Mouse (Mus musculus): ENCODE data around the gene Hoxd4. TPM values are rescaled to one million over a fixed set of nuclear protein-coding genes. Genes with fewer than 3 reads are reported as not detected.

Hoxd4 gene
- polyA plus RNA-seq, 1 experiment = 2.9 TPM

GRCm38 (mm10) chr2:74669230-74669578 lies 42.5 kb upstream of the Hoxd4 start:
- Histone ChIP-seq H3K4me3 (ENCODE audit: low read depth, low read length) (no peak overlapping the region), H3K27ac (ENCODE audit: insufficient read depth, low read depth, low read length) (no peak overlapping the region), H3K36me3 (ENCODE audit: control insufficient read depth, insufficient read depth, low read length) (no peaks in the 10 kb centered on the region), H3K27me3 (ENCODE audit: control insufficient read depth, insufficient read depth, low read length) (peaks cover 74% of the 10 kb centered on the region), H3K4me1 (ENCODE audit: control insufficient read depth, insufficient read depth, insufficient read length, low read length) (peaks cover 10% of the 10 kb centered on the region)
- TF ChIP-seq CTCF (IDR thresholded peaks at IDR 0.05; ENCODE audit: extremely low read depth, insufficient read length, insufficient replicate concordance, low read depth, low read length) = no peak
- no peak for TF ChIP-seq POLR2A (IDR thresholded peaks at IDR 0.05; ENCODE audit: low read depth, low read length)
- WGBS = 6% methylated on average over 3 of the region's 3 CpGs

- Histone ChIP-seq H3K27me3 (ENCODE audit: control insufficient read depth, insufficient read depth, low read length) (peaks cover 74% of the 10 kb centered on the region), H3K27ac (ENCODE audit: insufficient read depth, low read depth, low read length) (no peak overlapping the region), H3K4me3 (ENCODE audit: low read depth, low read length) (no peak overlapping the region), H3K36me3 (ENCODE audit: control insufficient read depth, insufficient read depth, low read length) (no peaks in the 10 kb centered on the region), H3K4me1 (ENCODE audit: control insufficient read depth, insufficient read depth, insufficient read length, low read length) (peaks cover 10% of the 10 kb centered on the region)
- no peak for TF ChIP-seq CTCF (IDR thresholded peaks at IDR 0.05; ENCODE audit: extremely low read depth, insufficient read length, insufficient replicate concordance, low read depth, low read length)
- TF ChIP-seq POLR2A (IDR thresholded peaks at IDR 0.05; ENCODE audit: low read depth, low read length) = no peak
- 6% methylated on average over 14 of the region's 14 CpGs for WGBS
Observed at GRCm38 (mm10) chr2:74669650-74670235, 42.0 kb upstream of the Hoxd4 start.

GRCm38 (mm10) chr2:74670632-74671188 lies 41.0 kb upstream of the Hoxd4 start:
- H3K27ac ChIP-seq (ENCODE audit: insufficient read depth, low read depth, low read length) = no peak overlapping the region
- WGBS = 7% methylated on average over 3 of the region's 3 CpGs
- H3K27me3 ChIP-seq (ENCODE audit: control insufficient read depth, insufficient read depth, low read length) = peaks cover 84% of the 10 kb centered on the region
- H3K36me3 ChIP-seq (ENCODE audit: control insufficient read depth, insufficient read depth, low read length) = no peaks in the 10 kb centered on the region
- TF ChIP-seq CTCF (IDR thresholded peaks at IDR 0.05; ENCODE audit: extremely low read depth, insufficient read length, insufficient replicate concordance, low read depth, low read length) = no peak
- no peak for TF ChIP-seq POLR2A (IDR thresholded peaks at IDR 0.05; ENCODE audit: low read depth, low read length)
- H3K4me3 ChIP-seq (ENCODE audit: low read depth, low read length) = no peak overlapping the region
- H3K4me1 ChIP-seq (ENCODE audit: control insufficient read depth, insufficient read depth, insufficient read length, low read length) = peaks cover 10% of the 10 kb centered on the region

GRCm38 (mm10) chr2:74671847-74672246 lies 39.9 kb upstream of the Hoxd4 start:
- no peaks in the 10 kb centered on the region for H3K36me3 ChIP-seq (ENCODE audit: control insufficient read depth, insufficient read depth, low read length)
- peaks cover 10% of the 10 kb centered on the region for H3K4me1 ChIP-seq (ENCODE audit: control insufficient read depth, insufficient read depth, insufficient read length, low read length)
- 18% methylated on average over 5 of the region's 5 CpGs for WGBS
- peaks cover 87% of the 10 kb centered on the region for H3K27me3 ChIP-seq (ENCODE audit: control insufficient read depth, insufficient read depth, low read length)
- H3K27ac ChIP-seq (ENCODE audit: insufficient read depth, low read depth, low read length) = no peak overlapping the region
- TF ChIP-seq POLR2A (IDR thresholded peaks at IDR 0.05; ENCODE audit: low read depth, low read length) (no peak), CTCF (IDR thresholded peaks at IDR 0.05; ENCODE audit: extremely low read depth, insufficient read length, insufficient replicate concordance, low read depth, low read length) (no peak)
- H3K4me3 ChIP-seq (ENCODE audit: low read depth, low read length) = no peak overlapping the region

- Histone ChIP-seq H3K27me3 (ENCODE audit: control insufficient read depth, insufficient read depth, low read length) (peaks cover 84% of the 10 kb centered on the region), H3K4me3 (ENCODE audit: low read depth, low read length) (peak overlapping the region; percentile 54), H3K27ac (ENCODE audit: insufficient read depth, low read depth, low read length) (no peak overlapping the region), H3K4me1 (ENCODE audit: control insufficient read depth, insufficient read depth, insufficient read length, low read length) (peaks cover 10% of the 10 kb centered on the region), H3K36me3 (ENCODE audit: control insufficient read depth, insufficient read depth, low read length) (no peaks in the 10 kb centered on the region)
- TF ChIP-seq CTCF (IDR thresholded peaks at IDR 0.05; ENCODE audit: extremely low read depth, insufficient read length, insufficient replicate concordance, low read depth, low read length) (peak; percentile 67), POLR2A (IDR thresholded peaks at IDR 0.05; ENCODE audit: low read depth, low read length) (no peak)
- 9% methylated on average over 40 of the region's 40 CpGs for WGBS
Observed at GRCm38 (mm10) chr2:74672481-74673362, 39.0 kb upstream of the Hoxd4 start.

- TF ChIP-seq POLR2A (IDR thresholded peaks at IDR 0.05; ENCODE audit: low read depth, low read length) (no peak), CTCF (IDR thresholded peaks at IDR 0.05; ENCODE audit: extremely low read depth, insufficient read length, insufficient replicate concordance, low read depth, low read length) (no peak)
- Histone ChIP-seq H3K27ac (ENCODE audit: insufficient read depth, low read depth, low read length) (no peak overlapping the region), H3K27me3 (ENCODE audit: control insufficient read depth, insufficient read depth, low read length) (peaks cover 83% of the 10 kb centered on the region), H3K36me3 (ENCODE audit: control insufficient read depth, insufficient read depth, low read length) (no peaks in the 10 kb centered on the region), H3K4me3 (ENCODE audit: low read depth, low read length) (no peak overlapping the region), H3K4me1 (ENCODE audit: control insufficient read depth, insufficient read depth, insufficient read length, low read length) (peaks cover 4% of the 10 kb centered on the region; the same call in 1 of the 2 replicates)
- whole genome bisulfite sequencing = 5% methylated on average over 24 of the region's 24 CpGs
Observed at GRCm38 (mm10) chr2:74673835-74674425, 37.8 kb upstream of the Hoxd4 start.
